Mouse (Mus musculus) T-cell, adult 2 months (primary cell): ENCODE results near the gene Tspan9.

Experiments used
- DNase-seq: peaks from one replicate; pipeline ENCODE4 v3.0.0; 2022; ENCODE audit warnings: low spot score

The Tspan9 gene

GRCm38 (mm10) chr6:127923296-127923695 lies 220.1 kb downstream of the Tspan9 start:
- DNase-seq = no peak

DNA sequence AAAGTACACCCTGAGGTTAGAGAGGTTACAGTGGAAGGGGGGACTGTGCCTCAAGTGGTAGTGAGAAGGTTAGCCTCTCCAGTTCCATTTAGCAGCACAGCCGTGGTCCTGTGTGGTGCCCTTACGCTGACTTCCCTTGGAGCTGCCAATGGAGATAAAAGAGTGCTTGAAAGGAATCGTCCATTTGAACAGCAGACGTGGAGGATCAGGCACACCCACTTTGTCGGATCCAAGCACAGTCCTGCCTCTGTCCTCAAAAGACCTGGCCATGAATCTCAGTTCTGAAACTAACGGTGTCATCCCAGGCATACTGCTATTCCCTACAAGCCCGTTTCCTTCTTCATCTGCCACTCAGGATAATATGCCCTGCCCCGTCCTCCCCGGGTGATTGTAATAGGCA lies 221.4 kb downstream of the Tspan9 start:
- DNase-seq = no peak

DNA sequence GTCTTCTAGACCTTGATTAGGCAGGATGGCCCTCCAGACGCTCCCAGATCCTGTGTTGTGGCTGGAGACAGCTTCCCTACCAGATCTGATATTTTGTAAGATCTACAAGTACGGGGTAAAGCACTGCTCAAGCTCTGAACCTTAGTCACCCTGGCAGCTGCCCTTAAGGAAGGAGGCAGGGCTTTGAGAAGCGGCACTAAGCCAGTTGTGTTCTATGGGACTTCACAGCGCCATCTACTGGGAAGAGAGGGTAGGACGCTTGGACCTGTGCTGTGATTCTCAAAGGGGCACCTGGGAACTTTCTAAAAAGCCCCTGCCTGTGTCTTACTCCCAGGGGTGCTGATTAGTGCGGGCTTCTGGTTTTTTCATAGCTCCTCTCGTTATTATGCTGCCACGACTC lies 222.7 kb downstream of the Tspan9 start:
- DNase-seq = peak; percentile 12

DNA sequence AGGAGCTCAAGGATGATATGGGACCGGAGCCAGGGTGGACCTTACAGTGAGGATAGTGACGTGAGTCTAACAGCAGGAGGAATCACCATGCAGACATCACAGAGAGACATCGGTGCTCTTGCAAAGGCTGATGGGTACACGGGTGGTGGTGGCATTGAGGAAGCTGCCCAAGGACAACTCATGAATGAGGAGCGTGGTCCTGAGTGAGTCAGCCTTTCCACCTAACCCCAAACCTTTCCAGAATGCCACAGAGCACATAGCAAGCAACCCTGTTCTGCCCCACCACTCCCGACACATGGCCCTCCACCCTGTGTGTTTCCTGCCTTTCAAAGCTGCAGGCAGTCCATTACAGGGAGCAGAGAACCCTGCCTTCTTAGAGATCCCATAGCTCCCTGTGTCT lies 223.9 kb downstream of the Tspan9 start:
- DNase-seq = no peak

- DNase-seq = no peak
These were observed 225.7 kb downstream of the Tspan9 start for GRCm38 (mm10) chr6:127917712-127918111.

- DNase-seq = no peak
These were observed 226.4 kb downstream of the Tspan9 start for GRCm38 (mm10) chr6:127916993-127917392.

GRCm38 (mm10) chr6:127912938-127913337 lies 230.5 kb downstream of the Tspan9 start:
- no peak for DNase-seq

- DNase-seq = no peak
These were observed 231.7 kb downstream of the Tspan9 start for GRCm38 (mm10) chr6:127911687-127912086.
